Mouse (Mus musculus): ENCODE results near the gene Nudc.

- TF ChIP-seq CTCF (conservative IDR thresholded peaks at IDR 0.05; ENCODE audit: insufficient read depth, insufficient read length, low read depth, low read length) (no peak), POLR2A (IDR thresholded peaks at IDR 0.05; ENCODE audit: low read depth, low read length) (no peak)
Measured at GRCm38 (mm10) chr4:133495711-133496110, 50.1 kb downstream of the Nudc start.

Measured in kidney, adult 2 months (tissue).